Mouse (Mus musculus) retina, postnatal 1 day (tissue): ENCODE results near the gene Nrcam.
A peak's percentile ranks its signal among the peaks of the same experiment; 100 is the strongest.

Source experiments
- DNase-seq: peaks from one replicate; pipeline ENCODE4 v3.0.0-alpha.2; 2012

Nrcam gene

DNA sequence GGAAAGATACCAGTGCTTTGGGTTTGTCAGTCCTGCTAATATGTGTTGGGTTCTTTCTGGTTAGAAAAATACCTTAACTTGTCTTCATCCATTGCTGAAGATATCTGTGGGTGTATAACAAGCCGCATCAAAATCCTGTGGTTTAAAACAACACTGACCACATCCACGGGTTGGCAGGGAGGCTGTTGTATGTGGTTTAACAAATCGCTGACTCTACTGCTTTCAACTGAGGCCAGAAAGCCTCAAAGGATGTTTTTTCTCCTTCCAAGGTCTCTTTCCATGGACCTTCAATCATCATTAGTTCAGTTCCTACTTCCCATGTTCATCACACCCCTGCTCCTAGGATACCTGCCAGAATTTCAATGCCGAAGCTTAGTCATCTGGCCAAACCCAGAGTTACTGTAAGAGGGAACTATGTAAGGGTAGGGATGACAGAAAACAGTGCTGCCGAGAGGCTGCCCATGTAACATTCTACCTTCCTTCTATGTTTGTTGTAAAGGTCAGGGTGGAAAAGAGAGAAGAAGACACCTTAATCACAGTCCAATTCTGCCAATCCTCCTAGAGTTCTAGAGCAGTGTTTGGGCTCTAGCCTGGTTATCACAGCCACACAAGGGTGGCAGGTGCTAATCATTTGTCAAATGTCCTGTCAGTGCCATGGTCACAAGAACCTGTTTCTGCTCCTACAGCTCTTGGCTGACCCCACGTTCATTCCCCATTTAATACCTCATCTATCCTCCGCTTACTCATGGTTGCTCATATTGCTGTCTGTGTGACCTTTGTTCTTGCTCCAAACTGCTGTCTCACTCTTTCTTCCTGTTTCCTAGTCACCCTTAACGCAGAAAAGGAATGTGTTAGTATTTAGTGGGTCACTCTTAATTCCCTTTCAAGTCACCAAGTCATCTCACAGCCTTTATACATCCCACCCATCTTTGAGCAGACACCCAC, 196.2 kb downstream of the Nrcam start:
- DNase-seq: no peak

DNA sequence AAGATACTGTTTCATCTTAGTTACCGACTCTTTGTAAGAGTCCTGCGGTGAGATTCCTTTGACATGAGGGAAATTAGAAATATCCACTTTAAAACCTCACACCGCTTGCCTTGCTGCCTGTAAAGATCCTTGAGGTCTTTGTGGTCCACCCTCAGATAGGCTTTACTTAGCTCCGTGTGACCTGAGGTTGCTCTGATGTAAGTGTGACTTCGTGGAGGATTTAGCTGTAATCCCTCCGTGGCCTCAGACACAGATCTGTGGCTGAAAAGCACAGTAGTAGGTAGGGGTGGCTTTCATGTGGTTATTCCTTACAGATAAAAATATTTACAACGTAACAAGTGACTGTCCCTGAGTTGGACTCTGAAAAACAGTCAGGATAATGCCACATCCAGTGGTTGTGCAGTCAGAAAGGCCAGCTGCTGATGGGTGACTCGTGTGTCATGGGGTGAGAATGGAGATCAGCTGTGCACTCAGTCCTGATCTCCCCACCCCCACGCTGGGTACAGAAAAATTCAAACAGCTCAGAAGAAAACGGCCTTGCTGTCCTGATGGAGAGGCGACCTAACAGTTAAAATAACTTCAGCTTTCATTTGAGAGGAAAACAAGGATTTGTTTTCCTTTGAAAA, 199.8 kb downstream of the Nrcam start:
- peak; percentile 55 for DNase-seq

DNA sequence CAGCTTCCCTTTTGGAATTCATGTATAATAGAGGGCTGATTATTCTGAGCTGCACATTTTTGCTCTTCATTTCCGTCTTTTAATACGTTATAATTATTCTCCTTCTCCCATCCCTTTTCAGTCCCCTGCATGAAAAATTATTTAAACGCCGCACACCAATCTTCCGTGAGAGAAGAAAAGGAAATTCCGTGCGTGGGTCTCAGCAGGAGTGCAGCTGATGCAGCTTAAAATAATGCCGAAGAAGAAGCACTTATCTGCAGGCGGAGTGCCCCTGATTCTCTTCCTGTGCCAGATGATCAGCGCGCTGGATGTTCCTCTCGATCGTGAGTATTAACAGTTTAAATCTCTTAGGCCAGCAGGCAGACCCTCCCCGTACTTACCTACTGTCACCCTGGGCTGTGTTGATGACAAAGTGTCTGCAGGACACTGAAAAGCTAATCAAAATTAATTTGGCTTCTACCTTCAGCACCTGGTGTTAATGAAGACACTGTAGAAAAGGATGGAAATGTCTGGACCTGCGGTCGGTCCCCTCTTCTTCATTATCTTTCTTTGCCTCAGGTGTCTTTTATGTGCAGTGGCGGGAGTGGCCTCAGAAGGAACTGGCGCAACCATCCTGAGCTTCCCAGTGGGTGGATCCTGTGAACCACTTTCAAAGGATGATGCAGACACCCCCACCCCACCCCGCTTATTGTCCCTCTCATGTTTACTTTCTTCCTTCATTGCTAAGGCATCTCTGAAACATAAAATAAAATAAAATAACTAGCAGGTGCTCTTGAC, 203.8 kb downstream of the Nrcam start:
- no peak for DNase-seq

DNA sequence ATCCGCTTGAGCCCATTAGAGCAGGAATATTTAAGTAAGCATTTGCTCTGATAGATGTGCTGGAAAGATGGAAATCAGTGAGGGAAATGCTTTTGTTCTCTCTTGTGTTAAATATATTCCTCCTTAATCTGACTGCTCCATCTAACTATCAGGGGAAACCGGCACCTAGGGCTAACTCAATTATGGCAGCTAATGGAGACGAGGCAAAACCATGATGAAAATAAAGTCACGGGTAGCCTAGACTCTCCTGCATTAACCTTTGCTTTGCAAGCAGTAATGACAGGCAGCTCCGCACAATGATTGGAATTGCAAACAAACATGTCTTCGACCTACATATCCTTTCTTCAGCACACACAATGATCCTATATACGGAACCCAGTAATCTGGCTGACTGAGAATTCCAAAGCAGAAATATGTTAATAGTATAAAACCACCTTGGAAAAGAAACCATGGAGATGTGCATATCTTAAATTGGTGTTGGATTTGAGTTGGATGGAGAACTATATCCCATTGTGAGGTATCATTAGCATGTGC, 205.5 kb downstream of the Nrcam start:
- DNase-seq: no peak

DNA sequence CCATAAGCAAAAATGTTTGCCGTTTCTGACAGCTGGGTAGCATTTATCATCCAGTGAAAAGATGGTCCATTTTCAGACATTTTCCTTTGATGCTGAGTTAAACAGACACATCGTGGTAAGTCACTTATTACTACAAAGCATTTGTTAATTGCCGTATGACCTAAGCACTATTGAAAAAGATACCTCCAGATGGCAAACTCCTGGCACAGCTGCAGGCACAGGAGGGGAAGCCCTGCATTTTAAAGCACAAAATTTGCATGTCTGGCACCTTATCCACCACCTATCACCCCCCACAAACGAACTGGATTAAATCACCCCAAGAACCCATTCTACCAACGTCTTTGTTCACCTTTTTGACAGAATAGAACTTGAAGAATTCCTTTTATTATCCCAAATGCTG, 206.9 kb downstream of the Nrcam start:
- no peak for DNase-seq

DNA sequence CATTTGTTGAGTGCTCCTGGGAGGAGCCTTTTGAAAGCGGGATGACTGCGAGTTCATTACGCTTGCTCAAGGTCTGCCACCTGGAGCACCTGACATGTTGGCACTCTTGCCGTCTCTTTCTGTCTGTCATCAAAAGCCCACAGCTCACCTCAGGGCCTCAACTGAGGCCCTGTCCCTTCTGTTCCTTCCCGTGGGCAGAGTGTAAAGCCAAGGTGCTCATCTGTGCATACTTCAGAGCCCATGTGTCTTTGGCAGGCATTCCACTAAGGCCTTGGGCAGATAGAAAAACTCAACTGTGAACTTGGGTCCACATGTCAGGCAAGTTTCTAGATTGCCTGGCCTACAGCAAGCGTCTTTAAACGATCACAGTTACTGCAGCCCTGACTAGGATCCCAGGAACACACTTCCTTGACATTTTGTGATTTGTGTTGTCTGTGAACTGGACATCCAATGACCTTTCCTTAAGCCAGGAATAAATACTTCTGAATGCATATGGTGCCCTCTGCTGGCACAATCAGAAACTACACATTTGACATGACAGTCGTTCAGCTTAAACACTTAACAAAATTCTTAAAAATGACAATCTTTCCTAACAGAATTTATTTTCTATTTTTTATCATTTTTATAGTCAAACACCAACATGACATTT, 219.2 kb downstream of the Nrcam start:
- DNase-seq: peak; percentile 88

GRCm38 (mm10) chr12:44548465-44548864, 219.8 kb downstream of the Nrcam start:
- DNase-seq: no peak

GRCm38 (mm10) chr12:44551614-44552013, 222.9 kb downstream of the Nrcam start:
- DNase-seq: no peak

- no peak for DNase-seq
These were observed 225.4 kb downstream of the Nrcam start for GRCm38 (mm10) chr12:44554051-44554450.

DNA sequence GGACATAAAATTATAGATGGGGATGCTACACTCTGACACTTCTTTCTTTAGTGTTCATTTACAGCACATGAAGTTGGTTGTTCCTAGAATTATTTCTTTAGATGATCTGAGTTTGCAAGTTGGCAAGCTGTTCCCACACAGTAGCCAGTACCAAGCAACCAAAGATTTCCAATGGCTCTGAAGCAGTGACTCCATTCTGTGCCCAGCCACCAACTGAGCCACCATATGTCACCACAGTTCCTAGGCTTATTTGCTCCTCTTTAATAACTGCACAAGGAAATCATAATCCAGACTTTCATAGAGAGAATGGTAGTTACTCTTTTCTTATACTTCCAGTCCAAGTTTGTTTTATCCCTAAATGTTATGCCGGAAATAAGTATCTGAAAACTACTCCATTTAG, 226.1 kb downstream of the Nrcam start:
- DNase-seq: no peak

- no peak for DNase-seq
These were observed 231.3 kb downstream of the Nrcam start for GRCm38 (mm10) chr12:44560002-44560401.

DNA sequence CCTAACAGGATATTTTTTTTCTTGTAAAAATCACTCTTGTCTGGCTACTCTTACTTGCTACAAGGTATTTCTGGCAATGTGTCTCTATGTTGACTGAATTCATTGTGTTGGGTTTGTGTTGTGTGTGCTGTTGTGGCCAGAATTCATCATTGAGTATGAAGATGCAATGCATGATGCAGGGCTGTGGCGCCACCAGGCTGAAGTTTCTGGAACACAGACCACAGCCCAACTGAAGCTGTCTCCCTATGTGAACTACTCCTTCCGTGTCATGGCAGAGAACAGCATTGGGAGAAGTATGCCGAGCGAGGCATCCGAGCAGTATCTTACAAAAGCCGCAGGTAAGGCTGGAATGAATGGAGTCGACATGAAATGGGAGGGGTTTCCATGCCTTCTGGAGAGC, 241.4 kb downstream of the Nrcam start:
- DNase-seq: no peak

DNA sequence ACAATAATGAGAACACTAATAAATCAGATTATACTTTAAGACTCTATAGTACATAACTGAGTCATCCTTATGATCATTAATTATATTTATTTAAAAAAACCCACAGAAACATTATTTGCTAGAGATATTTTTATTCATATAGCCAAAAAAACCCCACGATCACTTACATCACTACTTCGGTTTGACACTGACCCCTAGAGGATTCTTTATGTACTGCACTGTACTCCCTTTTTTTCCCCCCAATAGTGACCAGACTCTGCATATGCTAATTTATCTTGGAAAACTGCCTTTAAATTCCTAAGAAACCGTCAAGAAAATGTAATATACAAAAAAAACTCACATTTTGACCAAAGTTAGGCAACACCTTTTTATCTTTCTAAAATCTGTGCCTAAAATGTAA, 244.0 kb downstream of the Nrcam start:
- peak; percentile 62 for DNase-seq

DNA sequence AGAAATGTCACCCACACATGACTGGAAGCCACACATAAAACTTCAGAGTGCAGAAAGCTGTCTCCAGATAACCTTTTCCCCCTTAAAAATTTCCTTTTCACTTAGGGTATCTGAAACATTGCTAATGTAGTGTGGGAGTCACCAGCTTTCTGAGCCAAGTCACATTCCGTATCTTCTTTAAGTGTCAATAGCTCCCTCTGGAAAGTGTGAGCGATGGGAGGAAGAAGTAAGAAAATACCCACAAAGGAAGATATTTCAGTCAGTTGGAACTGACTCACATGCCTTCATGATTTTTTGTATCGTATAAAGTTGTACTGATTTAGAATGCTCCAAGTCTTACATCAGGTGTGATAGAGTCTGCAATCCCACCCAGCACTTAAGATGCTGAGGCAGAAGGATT, 245.5 kb downstream of the Nrcam start:
- DNase-seq: no peak

DNA sequence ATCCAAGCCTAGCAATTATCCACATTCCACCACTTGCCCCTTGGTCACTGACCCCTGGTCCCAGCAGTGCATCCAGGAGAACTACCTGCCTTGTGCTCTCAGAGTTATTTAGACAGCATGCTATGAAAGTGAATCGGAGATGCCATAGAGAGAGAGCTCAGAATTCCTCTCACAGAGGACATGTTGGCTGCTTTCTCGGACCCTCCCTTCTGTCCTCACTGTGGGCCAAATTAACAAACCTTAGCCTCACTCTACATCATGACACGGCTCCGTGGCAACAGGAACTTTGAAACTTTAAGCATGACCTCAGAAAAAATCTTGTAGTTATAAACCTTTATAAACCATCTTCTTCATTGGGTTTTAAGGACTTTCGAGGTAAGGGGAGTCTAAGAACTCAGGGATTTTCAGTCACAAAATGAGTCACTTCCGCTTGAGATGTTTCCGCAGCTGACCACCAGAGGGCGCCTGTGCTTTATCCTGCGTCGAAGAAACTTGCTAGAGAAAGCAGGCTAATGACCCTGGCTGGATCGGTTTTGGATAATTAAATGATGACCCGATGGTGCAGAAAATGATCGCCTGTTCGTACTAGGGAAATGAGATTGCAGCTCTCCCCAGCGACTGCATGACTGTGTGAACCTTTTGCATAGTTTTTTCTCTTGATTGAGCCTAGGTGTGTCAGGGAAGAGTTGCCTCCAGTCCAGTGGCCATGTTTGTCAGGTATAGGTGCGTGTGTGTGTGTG, 272.9 kb downstream of the Nrcam start:
- DNase-seq: peak; percentile 88

- DNase-seq: peak; percentile 23
These were observed 273.7 kb downstream of the Nrcam start for GRCm38 (mm10) chr12:44602269-44602957.

DNA sequence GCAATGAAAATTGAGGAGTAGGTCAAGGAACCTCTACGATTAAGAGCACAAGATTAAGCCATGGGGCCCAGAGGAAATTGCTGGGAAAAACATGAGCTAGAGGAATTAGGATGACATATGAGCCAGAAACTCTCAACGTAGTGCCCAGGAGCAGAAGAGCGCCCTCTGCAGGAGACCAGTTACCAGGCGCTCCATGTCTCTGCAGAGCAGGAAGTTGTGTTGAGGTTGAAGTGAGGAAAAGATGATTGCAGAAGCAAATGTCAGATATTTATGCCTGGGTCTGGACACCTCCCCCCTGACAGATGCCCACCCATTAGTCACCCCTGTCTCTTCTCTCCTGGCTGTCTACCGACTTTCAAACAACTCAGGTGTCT, 274.3 kb downstream of the Nrcam start:
- peak; percentile 21 for DNase-seq

- no peak for DNase-seq
These were observed 288.3 kb downstream of the Nrcam start for GRCm38 (mm10) chr12:44617001-44617421.

DNA sequence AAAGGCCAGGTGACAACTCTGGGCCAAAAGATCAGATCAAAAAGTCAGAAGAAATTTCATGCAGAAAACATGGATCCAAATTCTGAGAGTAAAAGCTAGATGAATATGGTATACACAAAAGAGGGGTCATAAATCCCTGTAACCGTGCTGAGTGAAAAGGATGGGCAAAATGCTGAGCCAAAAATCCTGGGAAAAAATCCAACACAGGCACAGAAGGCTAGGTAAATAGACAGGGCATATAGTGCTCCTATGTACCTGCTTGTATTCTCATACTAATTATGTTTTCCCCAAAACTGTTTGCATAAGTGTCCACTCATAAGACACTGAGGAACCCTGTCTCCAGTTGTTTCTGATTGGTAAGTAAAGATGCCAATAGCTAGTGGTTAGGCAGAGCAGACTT, 288.8 kb downstream of the Nrcam start:
- DNase-seq: no peak

DNA sequence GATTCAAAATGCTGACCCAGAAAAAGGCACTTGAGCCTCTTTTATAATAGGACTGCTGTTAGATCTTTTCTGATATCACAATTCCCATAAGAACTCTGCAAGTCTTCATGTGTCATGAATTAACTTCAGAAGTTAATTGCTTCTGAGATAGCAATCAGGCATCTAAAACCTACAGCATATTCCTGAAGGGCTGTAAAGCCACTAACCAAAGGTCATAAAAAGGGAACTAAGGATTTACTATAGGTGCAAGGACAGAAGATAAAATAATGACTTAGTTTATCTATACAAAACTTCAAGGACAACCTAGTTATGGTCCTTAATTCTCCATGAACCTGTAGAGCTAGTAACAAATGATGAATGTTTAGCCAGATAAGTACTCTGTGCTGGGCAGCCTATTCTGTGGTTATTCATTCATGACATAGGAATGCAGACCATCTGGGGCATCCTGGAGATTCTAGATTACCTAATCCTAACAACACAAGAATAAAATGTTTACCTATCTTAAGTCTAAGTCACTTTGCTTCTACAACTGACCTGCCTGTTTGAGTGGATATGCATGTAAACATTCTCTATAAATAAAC, 310.7 kb downstream of the Nrcam start:
- no peak for DNase-seq

DNA sequence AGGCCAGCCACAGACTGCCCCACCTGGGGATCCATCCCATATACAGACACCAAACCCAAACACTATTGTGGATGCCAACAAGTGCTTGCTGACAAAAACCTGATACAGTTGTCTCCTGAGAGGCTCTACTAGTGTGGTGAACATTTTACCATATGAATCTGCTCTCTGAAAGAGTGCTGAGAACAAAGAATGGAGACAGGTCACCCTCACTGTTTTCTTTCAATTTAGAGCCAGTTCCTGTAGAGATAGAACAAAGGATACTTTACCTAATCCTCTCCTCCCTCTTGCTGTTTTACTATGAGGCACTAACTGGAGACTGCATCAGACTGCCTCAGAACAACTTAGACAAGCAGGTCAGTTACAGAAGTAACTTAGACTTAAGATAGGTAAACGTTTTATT, 311.9 kb downstream of the Nrcam start:
- DNase-seq: no peak
